Mouse (Mus musculus) brain, adult 10 weeks (tissue): Measurements from ENCODE around the gene Arhgef33. TPM values are rescaled to one million over a fixed set of nuclear protein-coding genes. Genes with fewer than 3 reads are reported as not detected.

Experiments
- polyA plus RNA-seq: library from polyadenylated mRNA; stranded (reverse); fragments of 350-450 nt; fragmentation: Illumina TruSeq; extraction: RNeasy Lipid Tissue Mini Kit (QIAGEN cat#74804); gene quantifications from one replicate; pipeline ENCODE4 v1.2.3, GENCODE M21; 2015; ENCODE audit warnings: low read depth, low replicate concordance

The Arhgef33 gene
- 0.73 TPM for polyA plus RNA-seq

GRCm38 (mm10) chr17:80307251-80307650 lies at the start of gene Arhgef33:
Gene Arhgef33 (plus strand): TSS chr17:80307407.

DNA sequence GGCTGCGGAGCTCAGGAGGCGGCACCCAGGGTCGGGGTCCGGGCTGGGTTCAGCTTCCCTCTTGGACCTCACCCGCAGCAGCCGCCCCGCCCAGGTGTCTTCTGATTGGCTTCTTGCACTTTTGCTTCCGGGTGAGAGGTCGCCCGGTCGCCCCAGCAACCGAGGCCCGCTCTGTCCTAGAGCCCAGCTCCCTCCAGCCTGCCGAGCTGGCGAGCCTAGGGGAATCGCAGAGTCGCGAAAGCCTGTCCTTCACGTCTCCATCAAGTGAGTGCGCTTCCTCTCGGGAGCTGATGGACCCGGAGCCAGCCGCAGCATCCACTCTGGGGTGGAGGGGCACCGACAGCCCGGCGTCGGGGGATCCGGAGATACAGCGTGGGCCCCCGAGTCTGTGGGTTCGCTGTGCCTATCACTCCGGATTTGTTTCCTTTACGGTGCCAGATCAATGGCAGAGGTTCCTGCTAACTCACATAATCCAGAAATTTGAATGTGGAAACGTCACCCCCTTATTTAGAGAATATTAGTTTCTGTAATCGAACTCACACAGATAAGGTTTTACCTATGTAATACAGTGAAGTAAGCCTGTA lies 17.0 kb upstream of the Arhgef33 start, which contains the start of the genes Morn2 and Dhx57:
Gene Morn2, plus strand, starts transcription at position 130 of the 584 bp plus-strand sequence.
Gene Dhx57, minus strand, starts transcription at position 403 of the 584 bp plus-strand sequence.

DNA sequence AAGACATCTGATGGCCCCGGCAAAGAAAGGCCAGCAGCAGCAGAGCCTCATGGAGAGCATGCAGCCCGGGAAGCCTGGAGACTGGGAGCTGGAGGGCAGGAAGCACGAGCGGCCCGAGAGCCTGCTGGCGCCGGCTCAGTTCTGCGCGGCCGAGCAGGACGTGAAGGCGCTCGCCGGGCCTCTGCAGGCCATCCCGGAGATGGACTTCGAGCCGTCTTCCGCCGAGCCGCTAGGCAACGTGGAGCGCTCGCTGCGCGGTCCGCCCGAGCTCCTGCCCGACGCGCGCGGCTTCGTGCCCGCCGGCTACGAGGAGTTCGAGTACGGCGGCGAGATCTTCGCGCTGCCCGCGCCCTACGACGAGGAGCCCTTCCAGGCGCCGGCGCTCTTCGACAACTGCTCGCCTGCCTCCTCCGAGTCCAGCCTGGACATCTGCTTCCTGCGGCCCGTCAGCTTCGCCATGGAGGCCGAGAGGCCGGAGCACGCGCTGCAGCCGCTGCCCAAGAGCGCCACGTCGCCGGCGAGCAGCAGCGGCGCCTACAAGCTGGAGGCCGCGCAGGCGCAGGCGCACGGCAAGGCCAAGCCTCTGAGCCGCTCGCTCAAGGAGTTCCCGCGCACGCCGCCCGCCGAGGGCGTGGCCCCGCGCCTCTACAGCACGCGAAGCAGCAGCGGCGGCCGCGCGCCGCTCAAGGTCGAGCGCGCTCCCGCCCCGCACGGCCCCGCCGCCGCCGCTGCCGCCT lies 66.0 kb downstream of the Arhgef33 start, which contains the start of gene Gm10190:
Gene Gm10190, minus strand, starts transcription at position 553 of the 737 bp plus-strand sequence.

Other genes with a start within 250 kb of the Arhgef33 start
- 57.6 TPM for gene Hnrnpll, start 245.1 kb upstream of the Arhgef33 start, polyA plus RNA-seq
- gene Galm, start 179.9 kb upstream of the Arhgef33 start, polyA plus RNA-seq = 2.8 TPM
- gene Srsf7, start 100.1 kb upstream of the Arhgef33 start, polyA plus RNA-seq = 175 TPM
- gene Ttc39d, start 99.9 kb upstream of the Arhgef33 start, polyA plus RNA-seq = not detected
- 10.0 TPM for gene Gemin6, start 83.0 kb upstream of the Arhgef33 start, polyA plus RNA-seq
- gene Morn2, start 17.2 kb upstream of the Arhgef33 start, polyA plus RNA-seq = 36.5 TPM
- 22.9 TPM for gene Dhx57, start 16.9 kb upstream of the Arhgef33 start, polyA plus RNA-seq
- gene Gm10190, start 66.1 kb downstream of the Arhgef33 start, polyA plus RNA-seq = not detected
- 19.4 TPM for gene Sos1, start 173.0 kb downstream of the Arhgef33 start, polyA plus RNA-seq